Mouse (Mus musculus) small intestine, adult 2 months (tissue): ENCODE data around the gene Gngt1.

ENCODE experiments used
- CTCF ChIP-seq: fragments of 200-500 bp; IDR thresholded peaks from 2 replicates; pipeline ENCODE4 v1.5.1; 2012; ENCODE audit warnings: low read depth, mild to moderate bottlenecking, control low read depth, inconsistent platforms, low read length, moderate library complexity, mixed read lengths; ENCODE audit not compliant: insufficient replicate concordance, insufficient read length; ENCODE audit errors: extremely low read depth
- POLR2A ChIP-seq: fragments of 200-500 bp; IDR thresholded peaks from 2 replicates; pipeline ENCODE4 v1.6.1; 2012; ENCODE audit warnings: low read depth, mild to moderate bottlenecking, control low read depth, inconsistent platforms, low read length, moderate library complexity

DNA sequence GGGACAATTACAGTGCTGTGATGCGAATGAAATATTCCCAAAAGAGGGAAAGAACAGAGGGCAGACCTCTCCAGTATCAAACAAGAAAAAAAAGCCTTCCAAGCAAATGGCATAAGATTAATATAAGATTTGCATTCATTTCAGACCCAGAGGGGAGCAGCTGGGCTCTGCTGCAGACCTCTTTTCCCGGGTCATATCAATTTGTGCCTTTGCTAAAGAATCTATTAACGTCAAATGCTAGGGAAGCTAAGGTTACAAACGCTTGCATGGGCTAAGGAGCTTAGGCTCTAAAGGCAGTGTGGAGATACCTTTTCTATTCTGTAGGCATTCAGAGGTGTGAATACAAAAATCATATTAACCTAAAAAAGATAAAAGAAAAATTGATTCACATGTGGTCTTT is 38.6 kb upstream of the Gngt1 start:
- TF ChIP-seq POLR2A (no peak), CTCF (no peak)
